Mouse (Mus musculus): ENCODE measurements at regions not wholly inside any gene's neighbourhood (a gene's known extent, or its start where the extent isn't known, plus 50 kb on each side); places are given as distances from the start of the nearest gene placed in this dataset.
A peak's percentile ranks its signal among the peaks of the same experiment; 100 is the strongest.
"Not testable (repeated sequence)": the region's sequence is repeated elsewhere in the genome, so short reads cannot be mapped to it uniquely, and the experiment has no call there.

GRCm38 (mm10) chr13:44480128-44480527, 249.1 kb upstream of the Jarid2 start:
- peak in 1 of 2 experiments; percentile 25 for DNase-seq (ENCODE audit: extremely low spot score in 1 of 2, low spot score in 1 of 2)

GRCm38 (mm10) chr13:44482661-44483060, 246.6 kb upstream of the Jarid2 start:
- no peak for DNase-seq (ENCODE audit: extremely low spot score in 1 of 2, low spot score in 1 of 2)

GRCm38 (mm10) chr13:44484582-44485329, 244.5 kb upstream of the Jarid2 start:
- DNase-seq (ENCODE audit: extremely low spot score in 1 of 2, low spot score in 1 of 2), result peak in 1 of 2 experiments; percentile 37

- no peak for DNase-seq (ENCODE audit: extremely low spot score in 1 of 2, low spot score in 1 of 2)
Measured at GRCm38 (mm10) chr13:44490935-44491465, 238.3 kb upstream of the Jarid2 start.

GRCm38 (mm10) chr13:44493884-44494283, 235.4 kb upstream of the Jarid2 start:
- no peak for DNase-seq (ENCODE audit: extremely low spot score in 1 of 2, low spot score in 1 of 2)

- no peak for DNase-seq (ENCODE audit: extremely low spot score in 1 of 2, low spot score in 1 of 2)
Measured at GRCm38 (mm10) chr13:44495450-44495849, 233.8 kb upstream of the Jarid2 start.

GRCm38 (mm10) chr13:44496596-44496995, 232.7 kb upstream of the Jarid2 start:
- DNase-seq (ENCODE audit: extremely low spot score in 1 of 2, low spot score in 1 of 2), result no peak

- not testable (repeated sequence) for DNase-seq (ENCODE audit: extremely low spot score in 1 of 2, low spot score in 1 of 2)
Measured at GRCm38 (mm10) chr13:44500896-44501295, 228.4 kb upstream of the Jarid2 start.

GRCm38 (mm10) chr13:44501777-44502321, 227.4 kb upstream of the Jarid2 start:
- DNase-seq (ENCODE audit: extremely low spot score in 1 of 2, low spot score in 1 of 2), result no peak

- DNase-seq (ENCODE audit: extremely low spot score in 1 of 2, low spot score in 1 of 2), result peak in 1 of 2 experiments; percentile 34
Measured at GRCm38 (mm10) chr13:44502612-44503256, 226.5 kb upstream of the Jarid2 start.

GRCm38 (mm10) chr13:44503257-44503950, 225.9 kb upstream of the Jarid2 start:
- DNase-seq (ENCODE audit: extremely low spot score in 1 of 2, low spot score in 1 of 2), result no peak

GRCm38 (mm10) chr13:44504455-44504854, 224.8 kb upstream of the Jarid2 start:
- DNase-seq (ENCODE audit: extremely low spot score in 1 of 2, low spot score in 1 of 2), result no peak

GRCm38 (mm10) chr13:44506975-44507374, 222.3 kb upstream of the Jarid2 start:
- no peak for DNase-seq (ENCODE audit: extremely low spot score in 1 of 2, low spot score in 1 of 2)

GRCm38 (mm10) chr13:44509526-44510159, 219.6 kb upstream of the Jarid2 start:
- no peak for DNase-seq (ENCODE audit: extremely low spot score in 1 of 2, low spot score in 1 of 2)

GRCm38 (mm10) chr13:44513378-44514285, 215.6 kb upstream of the Jarid2 start:
- no peak for DNase-seq (ENCODE audit: extremely low spot score in 1 of 2, low spot score in 1 of 2)

- no peak for DNase-seq (ENCODE audit: extremely low spot score in 1 of 2, low spot score in 1 of 2)
Measured at GRCm38 (mm10) chr13:44514636-44515158, 214.6 kb upstream of the Jarid2 start.

- no peak for DNase-seq (ENCODE audit: extremely low spot score in 1 of 2, low spot score in 1 of 2)
Measured at GRCm38 (mm10) chr13:44516863-44517262, 212.4 kb upstream of the Jarid2 start.

GRCm38 (mm10) chr13:44517312-44517711, 212.0 kb upstream of the Jarid2 start:
- no peak for DNase-seq (ENCODE audit: extremely low spot score in 1 of 2, low spot score in 1 of 2)

GRCm38 (mm10) chr13:44518215-44518614, 211.1 kb upstream of the Jarid2 start:
- no peak for DNase-seq (ENCODE audit: extremely low spot score in 1 of 2, low spot score in 1 of 2)

Measured in frontal cortex, adult 2 months (tissue).